Mouse (Mus musculus) embryonic facial prominence, embryonic 11.5 days (tissue): Measurements from ENCODE around the gene Tmc3. TPM values are rescaled to one million over a fixed set of nuclear protein-coding genes. Genes with fewer than 3 reads are reported as not detected.
A peak's percentile ranks its signal among the peaks of the same experiment; 100 is the strongest.

Experiments
- ATAC-seq: fragments of 200-750 bp; cut with Nextera tagmentation; replicated peaks from 2 replicates; pipeline ENCODE4 v1.8.0; 2017; ENCODE audit warnings: low read depth; ENCODE audit not compliant: insufficient number of reproducible peaks, low FRiP score, low TSS enrichment
- DNase-seq: peaks from one replicate; pipeline ENCODE4 v3.0.0-alpha.2; 2015; ENCODE audit warnings: low spot score
- H3K27ac ChIP-seq: fragments of 300-500 bp; sonication (generic); replicated peaks from 2 replicates; pipeline ENCODE4 v1.5.1; 2014; ENCODE audit warnings: mild to moderate bottlenecking, low read depth, low read length, control low read depth
- H3K27me3 ChIP-seq: fragments of 300-500 bp; sonication (generic); 2 replicates; pipeline ENCODE4 v1.6.1; 2014; ENCODE audit warnings: mild to moderate bottlenecking, low read length, moderate library complexity, mixed read lengths; ENCODE audit not compliant: control insufficient read depth, insufficient read depth
- H3K36me3 ChIP-seq: fragments of 300-500 bp; sonication (generic); replicated peaks from 2 replicates; pipeline ENCODE4 v1.6.1; 2014; ENCODE audit warnings: low read depth, mild to moderate bottlenecking, low read length, moderate library complexity, mixed read lengths; ENCODE audit not compliant: control insufficient read depth, insufficient read depth
- H3K4me1 ChIP-seq: fragments of 300-500 bp; sonication (generic); 2 replicates; pipeline ENCODE4 v1.6.1; 2014; ENCODE audit warnings: low read length, mixed read lengths; ENCODE audit not compliant: control insufficient read depth, insufficient read depth
- H3K4me2 ChIP-seq: fragments of 300-500 bp; sonication (generic); 2 replicates; pipeline ENCODE4 v1.6.1; 2014; ENCODE audit warnings: low read depth, mild to moderate bottlenecking, control low read depth, low read length, moderate library complexity
- H3K4me3 ChIP-seq: fragments of 300-500 bp; sonication (generic); 2 replicates; pipeline ENCODE4 v1.5.1; 2014; ENCODE audit warnings: low read depth, low read length, control low read depth
- H3K9ac ChIP-seq: fragments of 300-500 bp; sonication (generic); replicated peaks from 2 replicates; pipeline ENCODE4 v1.6.1; 2014; ENCODE audit warnings: mild to moderate bottlenecking, control low read depth, low read length
- H3K9me3 ChIP-seq: fragments of 300-500 bp; sonication (generic); replicated peaks from 2 replicates; pipeline ENCODE4 v1.6.1; 2016; ENCODE audit warnings: mild to moderate bottlenecking, low read length, inconsistent platforms, mixed read lengths; ENCODE audit not compliant: control insufficient read depth
- WGBS: fragments of 180-500 bp; shearing (Covaris S2); extraction: QIAGEN DNeasy Blood & Tissue Kit; methylation state at CpG from one replicate; pipeline ENCODE4 v1.1.7; 2014; 5-methylcytosine and 5-hydroxymethylcytosine counted together
- polyA plus RNA-seq: library from polyadenylated mRNA; unstranded; fragments of >200 nt; fragmentation: Nextera tagmentation; extraction: Ambion mirVana; gene quantifications from 2 replicates; pipeline ENCODE4 v1.2.1, GENCODE M21; 2014

Tmc3 gene
- polyA plus RNA-seq, 1 experiment from 2014 or later, result 1.1 TPM

DNA sequence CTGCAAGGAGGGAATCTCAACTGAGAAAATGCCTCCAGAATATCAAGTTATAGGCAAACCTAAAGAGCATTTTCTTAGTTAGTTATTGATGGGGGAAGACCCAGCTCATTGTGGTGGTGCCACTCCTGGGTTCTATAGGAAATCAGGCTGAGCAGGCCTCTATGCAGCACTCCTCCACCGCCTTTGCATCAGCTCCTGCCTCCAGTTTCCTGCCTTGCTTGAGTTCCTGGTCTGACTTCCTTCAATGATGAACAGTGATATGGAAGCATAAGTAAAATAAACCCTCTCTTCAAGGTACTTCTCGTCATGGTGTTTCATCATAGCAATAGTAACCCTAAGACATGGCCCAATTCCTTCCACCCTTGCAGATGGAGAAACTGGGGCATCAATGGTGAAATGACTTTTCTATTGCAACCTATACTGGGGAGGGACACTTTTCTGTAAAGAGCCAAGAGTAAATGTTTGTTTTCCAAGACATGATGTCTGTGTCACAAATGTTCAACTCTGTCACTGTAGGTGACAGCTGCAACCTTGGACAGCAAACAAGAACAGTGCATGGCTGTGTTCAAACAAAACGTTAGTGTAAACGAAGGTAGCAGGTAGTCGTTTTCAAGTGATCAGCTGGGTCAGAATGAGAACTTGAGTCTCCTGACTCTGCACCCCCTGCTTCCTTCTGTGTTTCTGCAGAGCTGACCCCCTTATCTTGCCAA is 83.4 kb downstream of the Tmc3 start:
- Histone ChIP-seq H3K27me3 (no peaks in the 10 kb centered on the region), H3K9ac (no peak overlapping the region), H3K4me2 (no peak overlapping the region), H3K9me3 (no peaks in the 10 kb centered on the region), H3K36me3 (no peaks in the 10 kb centered on the region), H3K4me3 (no peak overlapping the region), H3K4me1 (no peaks in the 10 kb centered on the region), H3K27ac (no peak overlapping the region)
- DNase-seq, result no peak
- ATAC-seq, result no peak
- 81% methylated on average over 5 of the region's 5 CpGs for WGBS

DNA sequence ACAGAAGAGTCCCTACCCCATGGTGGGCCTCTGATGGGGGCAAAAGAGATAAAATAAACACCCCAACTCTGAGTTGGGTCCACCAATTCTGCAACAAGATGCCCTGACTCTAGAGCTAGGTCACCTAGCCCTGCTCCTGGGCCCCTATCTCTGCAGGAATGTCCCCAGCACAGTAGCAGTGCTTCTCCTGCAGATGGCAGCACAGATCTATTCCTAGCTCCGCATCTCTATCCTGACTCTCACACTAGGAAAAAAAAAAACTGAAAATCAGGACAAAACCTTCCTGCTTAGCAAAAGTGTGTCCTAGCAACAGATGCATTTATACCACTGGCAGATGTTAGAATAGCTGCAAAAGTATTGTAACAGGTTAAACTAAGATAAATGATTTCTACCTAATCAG is 84.0 kb downstream of the Tmc3 start:
- no peak overlapping the region for H3K4me2 ChIP-seq
- H3K27ac ChIP-seq, result no peak overlapping the region
- H3K36me3 ChIP-seq, result no peaks in the 10 kb centered on the region
- no peaks in the 10 kb centered on the region for H3K4me1 ChIP-seq
- ATAC-seq (no peak; the same call in 1 of the 2 replicates), DNase-seq (peak; percentile 81)
- H3K27me3 ChIP-seq, result no peaks in the 10 kb centered on the region
- no peaks in the 10 kb centered on the region for H3K9me3 ChIP-seq
- H3K4me3 ChIP-seq, result no peak overlapping the region
- 14% methylated on average over 1 of the region's 1 CpGs for WGBS
- H3K9ac ChIP-seq, result no peak overlapping the region

DNA sequence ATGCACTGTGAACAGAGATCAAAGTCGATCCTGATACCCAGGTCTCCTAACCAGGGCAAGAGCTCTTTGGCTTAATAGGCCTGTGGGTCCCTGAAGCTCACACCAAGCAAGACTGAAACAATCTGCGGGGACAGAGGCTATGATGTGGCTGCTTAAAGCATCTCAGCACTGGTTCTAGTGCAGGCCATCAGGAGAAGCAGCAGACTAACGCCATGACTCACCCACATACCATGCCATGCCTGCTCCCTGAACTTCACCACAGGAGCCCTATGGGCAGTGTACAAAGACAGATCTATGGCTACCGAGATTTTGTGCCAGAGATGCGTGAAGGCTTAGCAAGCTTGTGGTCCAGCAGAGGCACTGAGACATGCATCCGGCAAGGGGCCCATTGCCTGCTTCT is 86.8 kb downstream of the Tmc3 start:
- no peak overlapping the region for H3K27ac ChIP-seq
- H3K4me3 ChIP-seq, result no peak overlapping the region
- DNase-seq (no peak), ATAC-seq (no peak)
- H3K27me3 ChIP-seq, result no peaks in the 10 kb centered on the region
- H3K36me3 ChIP-seq, result no peaks in the 10 kb centered on the region
- no peak overlapping the region for H3K9ac ChIP-seq
- H3K4me2 ChIP-seq, result no peak overlapping the region
- no peaks in the 10 kb centered on the region for H3K9me3 ChIP-seq
- WGBS, result 86% methylated on average over 6 of the region's 6 CpGs
- H3K4me1 ChIP-seq, result no peaks in the 10 kb centered on the region

Other genes starting within 250 kb of the Tmc3 start
- gene Stard5, start 47.0 kb downstream of the Tmc3 start, polyA plus RNA-seq, result 19.2 and 19.5 TPM in 2 replicates
- gene Il16, start 160.8 kb downstream of the Tmc3 start, polyA plus RNA-seq, result 1.6 and 3.0 TPM in 2 replicates
- 0.41 TPM in 1 of 2 replicates, not detected in the other for gene Cfap161, start 210.0 kb downstream of the Tmc3 start, polyA plus RNA-seq